In the genomic region with DNA sequence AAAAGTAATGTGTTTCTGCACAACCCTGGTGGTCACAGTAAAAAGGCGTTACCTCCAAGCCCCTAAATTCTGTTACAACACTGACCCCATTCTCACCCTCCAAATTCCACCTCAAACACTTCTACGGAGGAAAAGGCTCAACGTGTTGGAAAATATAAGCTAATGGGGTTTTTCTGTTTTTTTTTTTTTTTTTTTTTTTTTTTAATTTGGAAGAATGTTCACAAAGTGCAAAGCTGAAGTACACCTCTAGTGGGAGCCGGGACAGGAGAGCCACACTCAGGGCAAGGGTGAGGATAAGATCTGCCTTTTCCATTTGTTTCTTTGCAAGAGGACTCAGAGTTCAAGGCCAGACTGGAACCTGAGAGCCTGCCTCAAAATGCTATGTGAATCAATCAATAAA, we compare ENCODE assay signal across 18 mouse cellular contexts. TPM values are rescaled to one million over a fixed set of nuclear protein-coding genes. Genes with fewer than 3 reads are reported as not detected.
"Had no signal": no experiment of that assay in that cellular context is flagged by ENCODE, and none has a peak within 500 bp of the region (broad histone marks: within the 10 kb centered on the region; RNA-seq: fewer than 3 reads in every experiment).

No protein-coding gene starts in this region.

- H3K27ac ChIP-seq: midbrain, embryonic 10.5 days; neural tube, embryonic 13.5 days; neural tube, embryonic 15.5 days had no signal

- DNase-seq: lung, adult 18-20 months; lung, embryonic 14.5 days; lung, postnatal 4 days; midbrain, embryonic 14.5 days; retina, postnatal 1 day; right cerebral cortex, adult 18-20 months; right cerebral cortex, postnatal 25 days; right cerebral cortex, postnatal 4 days; spleen, adult 18-20 months; thymus, adult 18-20 months; thymus, postnatal 14 days; thymus, postnatal 36 days had no signal

- H3K36me3 ChIP-seq: midbrain, embryonic 10.5 days; neural tube, embryonic 13.5 days; neural tube, embryonic 15.5 days had no signal

- H3K27me3 ChIP-seq: neural tube, embryonic 13.5 days; neural tube, embryonic 15.5 days had no signal

- H3K4me3 ChIP-seq: midbrain, embryonic 10.5 days; myocyte; neural tube, embryonic 13.5 days; neural tube, embryonic 15.5 days had no signal

- ATAC-seq: midbrain, embryonic 16.5 days had no signal

- H3K9me3 ChIP-seq: midbrain, embryonic 10.5 days; neural tube, embryonic 13.5 days; neural tube, embryonic 15.5 days had no signal

- H3K9ac ChIP-seq: lung, embryonic 14.5 days; neural tube, embryonic 13.5 days; neural tube, embryonic 15.5 days had no signal

- H3K4me1 ChIP-seq: midbrain, embryonic 10.5 days; neural tube, embryonic 15.5 days had no signal

- H3K4me2 ChIP-seq: lung, embryonic 14.5 days; neural tube, embryonic 13.5 days; neural tube, embryonic 15.5 days had no signal

RNA-seq across cellular contexts. Expression of gene Ust, which starts 34.1 kb away (rescaled TPM):
- total RNA-seq: megakaryocyte-erythroid progenitor cell, adult 5-6 weeks had no signal
